Mouse (Mus musculus): Measurements from ENCODE around the gene Trpm2.

DNA sequence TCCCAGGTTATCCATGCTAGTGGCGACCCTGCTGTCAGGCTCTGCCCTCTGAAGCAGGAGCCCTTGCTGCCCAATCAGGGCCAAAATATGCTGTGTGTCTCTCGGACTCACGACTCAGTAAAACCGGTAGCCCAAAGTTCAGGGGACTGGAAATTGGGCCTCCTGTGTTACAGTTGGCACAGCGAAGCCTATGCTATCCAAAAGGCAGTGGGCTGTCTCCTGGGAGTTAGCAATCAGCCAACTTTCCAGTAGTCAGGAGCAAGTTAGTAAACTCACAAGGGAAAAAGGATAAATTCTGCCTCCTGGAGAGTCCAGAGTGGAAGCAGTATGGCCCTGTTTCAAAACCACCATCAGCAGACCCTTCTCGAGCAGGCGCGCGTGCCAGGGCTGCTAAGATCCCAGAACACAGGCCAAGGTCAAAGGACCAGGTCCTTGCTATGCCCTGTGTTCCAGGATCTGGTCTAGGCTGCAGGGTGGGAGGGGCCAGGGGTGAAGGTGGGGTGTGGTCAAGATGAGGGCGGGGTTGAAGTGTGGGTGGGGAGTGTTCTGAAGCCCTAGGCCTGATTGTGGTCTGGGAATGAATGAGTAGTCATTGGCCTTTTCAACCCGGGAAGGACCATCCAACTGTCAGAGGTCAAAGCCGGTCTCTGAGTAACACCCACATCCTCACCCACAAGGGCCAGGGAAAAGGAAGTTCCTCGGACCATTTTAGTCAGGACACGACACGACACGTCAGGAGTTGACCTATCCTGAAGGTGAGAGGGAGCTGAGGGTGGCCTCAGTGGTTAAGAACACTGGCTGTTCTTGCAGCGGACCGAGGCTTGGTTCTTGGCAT lies 42.5 kb upstream of the Trpm2 start:
- no peak for TF ChIP-seq GATA1 (IDR thresholded peaks at IDR 0.05; ENCODE audit: borderline replicate concordance, low read length)
- no peak for TF ChIP-seq POLR2AphosphoS5 (IDR thresholded peaks at IDR 0.05; ENCODE audit: insufficient replicate concordance, low read depth, low read length)
